Mouse (Mus musculus): ENCODE measurements at regions not wholly inside any gene's neighbourhood (a gene's known extent, or its start where the extent isn't known, plus 50 kb on each side); places are given as distances from the start of the nearest gene placed in this dataset.

- DNase-seq, result no peak
Measured at GRCm38 (mm10) chr15:70982719-70983118, 2851.6 kb upstream of the Gm6569 start.

DNA sequence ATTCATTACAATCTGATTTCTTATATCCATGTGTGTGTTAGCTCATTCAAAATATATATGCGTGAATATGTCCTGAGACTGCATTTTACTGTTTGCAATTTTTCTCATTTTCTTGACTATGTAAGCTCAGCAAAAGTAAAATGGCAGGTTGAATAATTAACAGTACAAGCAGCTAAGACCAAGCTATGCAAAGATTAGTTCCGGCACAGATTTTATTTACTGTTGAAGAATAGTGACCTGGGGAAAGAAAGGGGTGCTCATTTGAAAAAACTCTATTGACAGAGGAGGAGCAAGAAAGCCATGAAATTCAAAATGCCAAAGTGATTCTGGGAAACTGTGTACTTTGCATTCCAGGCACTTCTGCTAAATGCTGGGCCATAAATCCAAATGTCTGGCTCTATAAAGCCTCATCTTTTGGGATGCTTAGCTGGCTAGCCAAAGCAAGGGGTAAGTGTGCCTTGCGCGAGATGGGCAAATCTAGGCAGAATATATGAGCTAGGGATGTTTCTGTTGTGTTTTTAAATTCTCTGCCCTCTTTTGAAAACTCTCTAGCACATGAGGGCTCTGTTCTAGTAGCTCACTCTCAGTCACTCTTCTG, 2846.3 kb upstream of the Gm6569 start:
- no peak for DNase-seq

DNA sequence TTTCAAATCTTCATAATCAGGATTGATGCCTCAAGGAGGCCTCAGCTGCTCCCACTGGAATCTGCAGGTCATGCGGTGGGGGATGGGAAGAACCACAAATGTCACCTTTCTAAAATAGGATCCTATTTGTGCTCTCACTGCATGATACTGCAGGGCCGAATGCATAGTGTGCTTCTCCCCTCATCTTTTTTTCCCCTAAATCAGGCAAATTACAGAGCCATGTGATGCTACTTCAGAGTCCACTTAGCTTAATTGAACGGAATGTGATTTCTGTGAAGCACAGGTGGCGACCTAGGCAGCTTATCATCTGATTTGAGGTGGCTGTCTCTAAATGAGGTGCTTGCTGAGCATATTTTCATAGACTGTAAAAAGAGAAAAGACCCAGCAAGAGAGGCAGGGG, 2841.0 kb upstream of the Gm6569 start:
- no peak for DNase-seq

DNA sequence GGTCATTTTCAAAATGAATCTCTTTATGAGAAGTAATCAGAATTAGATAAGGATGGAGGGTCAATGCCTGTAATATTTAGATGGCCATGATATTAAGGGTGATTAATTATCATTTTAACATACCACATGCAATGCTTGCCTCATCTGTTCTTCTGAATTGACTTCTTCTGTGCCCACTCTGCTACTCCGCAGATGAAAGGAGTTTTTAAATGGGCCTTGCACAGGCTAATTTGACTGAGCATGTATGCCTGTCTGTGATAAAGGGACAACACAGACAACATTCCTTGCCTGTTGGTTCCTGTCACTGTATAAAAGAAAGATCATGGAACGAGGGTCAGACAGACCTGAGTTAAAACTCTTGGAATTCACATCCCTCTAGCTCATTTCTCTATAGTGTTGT, 2824.0 kb upstream of the Gm6569 start:
- DNase-seq, result no peak

- DNase-seq, result no peak
Measured at GRCm38 (mm10) chr15:71010773-71011172, 2823.6 kb upstream of the Gm6569 start.

DNA sequence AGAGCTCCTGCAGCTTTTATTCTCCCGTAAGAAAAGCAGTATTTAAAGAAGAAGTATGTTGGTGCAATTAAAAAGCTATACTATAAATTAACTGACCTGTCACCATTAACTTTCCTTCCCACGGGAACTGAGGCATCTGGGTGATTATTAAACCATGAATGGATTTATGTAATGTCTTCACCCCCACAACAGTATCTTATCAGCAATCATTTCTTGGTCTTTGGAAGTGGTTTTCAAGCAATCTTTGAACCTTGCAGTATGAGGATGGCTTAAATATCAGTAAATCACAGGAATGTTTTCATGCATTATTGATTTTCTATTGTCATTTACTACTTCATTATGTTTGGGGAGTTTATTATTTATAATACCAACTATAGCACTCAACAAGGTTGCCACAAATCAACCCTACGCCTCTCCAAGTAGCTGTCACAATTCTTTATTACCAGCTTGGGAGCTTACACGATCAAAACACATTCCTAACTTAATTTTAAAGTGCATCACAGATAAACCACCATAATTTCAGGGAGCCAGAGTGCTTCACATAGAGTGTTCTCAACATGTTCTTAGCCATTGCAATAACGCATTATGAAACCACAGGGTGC, 2780.0 kb upstream of the Gm6569 start:
- no peak for DNase-seq

DNA sequence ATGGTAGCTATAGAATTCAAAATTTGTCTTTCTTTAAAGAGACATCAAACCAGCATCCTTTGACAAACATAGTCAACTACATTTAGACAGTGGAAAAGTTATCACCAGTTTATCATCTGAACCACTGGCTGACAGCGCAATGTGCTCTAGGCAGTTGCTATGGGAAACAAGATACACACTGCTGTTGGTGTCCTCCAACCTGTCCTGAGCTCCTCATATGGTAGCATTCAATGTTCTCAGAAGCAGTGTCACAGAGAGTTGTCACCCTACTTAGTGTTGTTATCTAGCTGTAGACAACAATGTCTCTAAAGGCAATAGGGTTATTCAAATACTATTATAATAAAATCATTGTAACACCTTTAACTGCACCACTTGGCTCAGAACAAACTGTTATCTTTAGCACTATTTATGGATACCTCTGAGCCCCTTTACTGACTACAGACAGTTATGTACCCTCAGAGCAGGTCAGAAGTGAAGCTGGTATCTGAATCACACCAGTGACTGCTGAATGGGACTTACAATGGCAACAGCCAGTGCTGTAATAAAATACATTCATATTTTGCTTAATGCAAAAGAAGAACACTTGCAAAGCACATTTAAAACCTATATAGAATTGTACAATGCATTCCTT, 2747.9 kb upstream of the Gm6569 start:
- no peak for DNase-seq

GRCm38 (mm10) chr15:71099111-71099510, 2735.2 kb upstream of the Gm6569 start:
- DNase-seq, result peak; percentile 7 to 22

- no peak for DNase-seq
Measured at GRCm38 (mm10) chr15:71129802-71130201, 2704.6 kb upstream of the Gm6569 start.

DNA sequence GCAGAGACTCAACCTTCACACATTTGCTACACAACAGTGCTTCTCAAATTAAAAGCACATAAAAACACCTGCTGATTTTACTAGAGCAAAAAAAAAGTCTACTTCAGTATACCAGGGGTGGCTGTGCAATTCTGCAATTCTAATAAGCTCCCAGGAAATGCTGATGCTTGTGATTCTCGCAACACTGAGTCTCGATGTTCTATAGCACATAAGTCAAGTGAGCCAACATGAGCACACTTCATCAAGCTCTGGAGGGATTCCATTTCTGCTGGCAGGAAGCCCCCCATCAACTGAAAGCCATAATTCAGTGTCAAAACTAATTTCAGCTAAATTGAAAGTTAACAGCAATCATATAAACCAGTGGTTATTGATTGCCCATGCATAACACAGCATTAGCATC, 2676.7 kb upstream of the Gm6569 start:
- no peak for DNase-seq

DNA sequence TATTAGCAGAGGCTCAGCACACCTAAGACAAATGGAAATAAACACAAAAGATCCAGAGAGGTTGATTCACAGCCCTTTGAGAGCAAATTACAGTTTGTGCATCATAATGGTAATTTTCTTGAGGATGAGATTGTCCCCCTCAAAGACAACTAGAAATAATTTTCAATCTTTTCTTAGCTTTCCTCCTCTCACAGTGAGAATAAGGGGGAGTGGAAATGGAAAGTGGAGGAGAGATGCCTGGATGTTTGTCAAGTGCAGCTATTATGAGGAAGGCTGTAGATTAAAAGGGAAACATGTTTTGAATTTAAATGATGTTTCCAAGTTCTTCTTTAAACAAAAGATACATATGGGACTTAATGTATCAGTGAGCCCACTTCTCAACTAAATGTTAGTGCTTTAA, 2672.3 kb upstream of the Gm6569 start:
- DNase-seq, result no peak

- DNase-seq, result peak; percentile 13 to 21
Measured at GRCm38 (mm10) chr15:71195011-71195739, 2639.2 kb upstream of the Gm6569 start.

GRCm38 (mm10) chr15:71240647-71241351, 2593.6 kb upstream of the Gm6569 start:
- DNase-seq, result peak; percentile 86 to 89

DNA sequence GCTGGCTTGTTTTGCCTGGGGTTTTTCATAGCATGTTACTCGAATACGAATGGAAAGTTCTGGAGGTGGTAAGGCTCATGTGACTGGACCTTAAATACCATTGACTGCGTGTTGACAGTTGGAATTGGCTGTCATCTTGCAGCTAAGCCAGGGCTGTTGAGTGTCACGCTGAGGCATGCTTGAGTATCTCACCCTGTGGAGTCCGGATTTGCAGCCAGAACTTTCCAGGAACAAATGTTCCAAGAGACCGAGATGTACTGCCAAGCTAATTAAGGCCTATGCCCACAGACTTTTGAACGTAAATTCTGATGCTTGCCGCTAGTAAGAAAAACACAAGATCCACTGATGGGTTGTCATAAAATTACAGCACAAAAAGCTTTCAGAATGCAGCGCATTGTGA, 2590.8 kb upstream of the Gm6569 start:
- DNase-seq, result peak; percentile 51 to 61

DNA sequence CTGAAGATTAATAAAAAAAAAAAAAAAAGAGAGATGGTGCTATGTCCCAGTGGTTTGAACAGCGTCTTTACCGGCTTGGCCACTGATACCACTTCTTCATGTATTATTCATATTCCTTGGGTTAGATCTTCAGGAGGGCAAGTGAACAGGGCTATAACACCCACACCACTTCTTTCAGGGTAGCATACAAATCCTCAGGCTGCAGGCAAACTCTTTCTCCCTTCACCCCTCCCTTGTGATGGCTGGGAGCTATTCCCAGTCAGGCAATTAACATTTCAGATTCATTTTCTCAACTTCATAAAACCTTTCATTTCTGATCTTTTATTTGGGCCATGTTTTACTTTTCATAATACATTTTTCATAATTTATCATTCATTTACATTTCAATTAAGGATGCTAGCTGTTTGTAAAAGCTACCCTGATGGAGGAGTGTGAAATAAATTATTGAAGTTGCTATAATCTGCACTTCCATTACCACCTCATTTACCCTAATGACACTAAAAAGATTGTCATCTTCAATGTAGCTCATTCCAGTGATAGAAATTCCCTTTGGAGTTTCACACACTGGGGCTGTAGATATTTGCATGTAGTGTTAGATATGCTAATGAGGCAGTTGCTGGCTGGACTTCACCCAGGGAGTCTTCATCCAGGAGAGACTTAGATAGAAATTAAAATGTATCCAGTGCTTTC, 2558.3 kb upstream of the Gm6569 start:
- no peak for DNase-seq

DNA sequence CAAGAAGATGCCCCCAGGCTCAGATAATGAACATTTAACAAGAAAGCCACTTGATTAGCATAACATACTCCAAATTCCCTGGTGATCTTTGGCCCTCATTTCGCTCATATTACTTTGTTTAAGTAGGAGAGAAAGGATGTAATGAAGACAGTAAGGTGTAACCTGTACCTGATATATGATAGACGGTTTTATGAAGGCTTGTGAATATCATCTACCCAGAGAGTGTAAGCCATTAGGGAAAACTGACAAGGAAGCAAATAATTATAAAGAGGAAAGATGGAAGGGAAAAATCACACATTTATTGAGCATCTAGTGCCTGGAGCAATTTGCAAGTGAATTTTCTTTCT, 2557.8 kb upstream of the Gm6569 start:
- DNase-seq, result no peak

DNA sequence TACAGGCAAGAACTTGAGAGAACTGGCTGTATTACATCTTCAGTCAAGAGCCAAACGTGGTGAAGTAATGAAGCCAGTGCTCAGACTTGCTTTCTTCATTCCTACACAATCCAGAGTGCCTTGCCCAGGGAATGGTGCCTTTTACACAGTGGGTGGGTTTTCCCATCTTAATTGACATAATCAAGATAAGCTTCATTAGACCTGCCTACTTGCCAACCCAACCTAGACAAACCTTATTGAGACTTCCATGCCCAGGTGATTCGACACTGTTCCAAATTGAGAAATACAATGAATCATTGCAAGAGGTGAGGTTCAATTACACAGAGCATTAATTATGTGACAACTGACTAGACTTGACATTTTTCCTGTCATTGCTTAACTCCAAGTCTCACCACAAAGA, 2557.0 kb upstream of the Gm6569 start:
- no peak for DNase-seq

GRCm38 (mm10) chr15:71283775-71284174, 2550.6 kb upstream of the Gm6569 start:
- peak; percentile 7 to 18 for DNase-seq

DNA sequence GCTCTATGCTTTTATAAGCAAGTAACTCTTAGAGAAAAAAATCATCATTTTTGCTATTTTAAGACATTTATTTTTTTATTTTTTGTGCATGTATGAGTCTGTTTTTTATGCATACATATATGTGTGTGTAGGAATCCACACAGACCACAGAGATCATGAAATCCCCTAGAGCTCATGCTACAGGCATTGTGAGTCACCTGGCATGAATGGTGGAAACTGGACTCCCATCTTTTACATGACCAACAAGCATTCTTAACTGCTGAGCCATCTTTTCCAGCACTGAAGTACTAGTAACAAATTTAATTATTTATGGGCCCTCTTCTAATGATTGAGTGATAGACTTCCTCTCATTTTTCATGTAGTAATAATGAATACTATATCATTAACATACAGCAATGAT, 2531.8 kb upstream of the Gm6569 start:
- DNase-seq, result no peak

DNA sequence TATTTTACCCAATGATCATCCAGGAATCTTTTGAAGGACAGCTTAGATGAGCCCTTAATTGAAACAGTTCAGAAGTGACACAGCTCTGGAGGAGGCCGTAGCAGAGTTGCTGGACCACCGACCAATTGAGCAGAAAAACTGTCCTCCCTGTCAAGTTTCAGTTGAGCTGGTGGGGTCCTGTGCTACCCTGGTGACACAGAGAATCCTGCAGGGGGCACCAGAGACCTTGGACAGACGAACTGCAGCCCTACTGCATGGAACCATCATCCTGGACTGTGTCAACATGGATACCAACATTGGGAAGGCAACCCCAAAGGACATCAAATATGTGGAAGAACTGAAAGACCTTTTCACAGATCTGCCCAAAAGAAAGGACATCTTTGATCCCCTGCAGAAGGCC, 2524.1 kb upstream of the Gm6569 start:
- DNase-seq, result no peak

- DNase-seq, result no peak
Measured at GRCm38 (mm10) chr15:71326596-71326995, 2507.8 kb upstream of the Gm6569 start.

DNA sequence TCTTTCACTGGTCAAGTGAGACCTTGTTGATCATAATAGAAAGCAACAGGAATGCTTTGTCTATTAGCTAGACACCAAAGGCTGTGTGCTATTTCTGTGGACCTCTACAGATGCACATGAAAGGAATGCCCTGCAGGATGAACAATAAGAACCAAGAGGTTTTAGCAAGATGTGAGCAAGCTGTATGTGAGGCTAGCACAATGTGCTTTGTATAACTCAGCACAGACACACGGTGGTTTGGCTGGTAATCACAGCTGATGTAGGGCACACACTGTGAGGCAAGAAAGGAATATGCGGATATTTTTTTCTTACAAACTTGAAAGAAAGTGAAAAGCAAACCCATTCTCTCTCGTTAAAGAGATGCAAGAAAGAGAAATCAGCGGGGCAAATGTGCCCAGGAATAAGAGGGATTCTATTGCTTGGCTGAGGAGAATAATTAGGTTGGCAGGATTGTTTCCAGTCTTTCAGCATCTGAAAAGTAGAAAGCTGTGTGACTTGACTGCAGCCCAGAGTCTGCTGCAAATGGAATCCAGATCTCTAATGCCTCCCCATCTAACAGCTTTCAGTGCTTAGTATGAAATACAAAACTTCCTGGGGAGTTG, 2476.1 kb upstream of the Gm6569 start:
- peak in 1 of 2 experiments; percentile 1 for DNase-seq
